27 mouse cellular contexts compared by ENCODE assay signal in the genomic region with DNA sequence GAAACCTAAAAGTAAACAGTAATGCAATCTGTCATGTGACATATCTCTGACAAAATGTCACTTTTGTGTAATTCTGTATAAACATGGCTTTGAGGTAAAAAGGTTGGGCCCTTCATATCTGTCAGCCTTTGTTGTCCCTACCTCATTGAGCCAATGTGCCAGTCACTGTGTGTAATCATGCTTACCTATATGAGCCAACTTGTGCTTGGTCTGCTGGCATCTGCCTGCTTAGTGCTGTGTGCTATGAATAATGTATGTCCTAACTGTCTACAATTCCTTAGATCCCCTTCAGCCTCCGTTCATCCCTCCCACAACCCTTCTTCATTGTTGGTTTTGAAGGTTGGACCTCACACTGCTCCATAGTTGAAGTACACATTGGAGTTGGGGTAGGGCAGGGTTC.
"Had no signal": no experiment of that assay in that cellular context is flagged by ENCODE, and none has a peak within 500 bp of the region (broad histone marks: within the 10 kb centered on the region; RNA-seq: fewer than 3 reads in every experiment).

No protein-coding gene starts in this region.

- ATAC-seq: forebrain, embryonic 14.5 days; forebrain, postnatal 0 days had no signal

- H3K4me2 ChIP-seq: embryonic facial prominence, embryonic 12.5 days; embryonic facial prominence, embryonic 13.5 days; embryonic facial prominence, embryonic 15.5 days; forebrain, embryonic 12.5 days; heart, embryonic 11.5 days had no signal

- DNase-seq: cerebellum, adult 2 months; cerebellum, adult 8-10 months; cerebellum, adult 9-10 months; cerebellum, adult 9-11 months; cerebellum, postnatal 10 days; cerebellum, postnatal 14 days; cerebellum, postnatal 25 days; cerebellum, postnatal 36 days; embryo, embryonic 11 days; forebrain, postnatal 0 days; gastrocnemius, adult 2 months; gastrocnemius, postnatal 10 days; gastrocnemius, postnatal 14 days; gastrocnemius, postnatal 25 days; gastrocnemius, postnatal 36 days; heart, adult 18-20 months; heart, adult 2 months had no signal

- H3K27me3 ChIP-seq: embryonic facial prominence, embryonic 12.5 days; embryonic facial prominence, embryonic 13.5 days; embryonic facial prominence, embryonic 15.5 days; forebrain, embryonic 12.5 days had no signal

- H3K9me3 ChIP-seq: embryonic facial prominence, embryonic 10.5 days; embryonic facial prominence, embryonic 12.5 days; embryonic facial prominence, embryonic 13.5 days; embryonic facial prominence, embryonic 15.5 days; forebrain, embryonic 10.5 days; forebrain, embryonic 12.5 days; heart, embryonic 10.5 days had no signal

- H3K9ac ChIP-seq: embryonic facial prominence, embryonic 12.5 days; embryonic facial prominence, embryonic 13.5 days; embryonic facial prominence, embryonic 15.5 days; forebrain, embryonic 12.5 days; forebrain, postnatal 0 days had no signal

- H3K27ac ChIP-seq: embryonic facial prominence, embryonic 10.5 days; embryonic facial prominence, embryonic 12.5 days; embryonic facial prominence, embryonic 13.5 days; embryonic facial prominence, embryonic 15.5 days; forebrain, embryonic 10.5 days; forebrain, embryonic 12.5 days; gastrocnemius, adult 2 months; heart, adult 2 months; heart, embryonic 10.5 days had no signal

- H3K4me1 ChIP-seq: embryonic facial prominence, embryonic 10.5 days; embryonic facial prominence, embryonic 12.5 days; embryonic facial prominence, embryonic 13.5 days; embryonic facial prominence, embryonic 15.5 days; forebrain, embryonic 10.5 days; forebrain, embryonic 12.5 days; heart, embryonic 10.5 days had no signal

- H3K4me3 ChIP-seq: embryonic facial prominence, embryonic 10.5 days; embryonic facial prominence, embryonic 12.5 days; embryonic facial prominence, embryonic 13.5 days; embryonic facial prominence, embryonic 15.5 days; erythroblast, embryonic 14.5 days; forebrain, embryonic 10.5 days; forebrain, embryonic 12.5 days; gastrocnemius, adult 2 months; heart, adult 2 months; heart, embryonic 10.5 days had no signal

- H3K36me3 ChIP-seq: embryonic facial prominence, embryonic 10.5 days; embryonic facial prominence, embryonic 12.5 days; embryonic facial prominence, embryonic 13.5 days; embryonic facial prominence, embryonic 15.5 days; forebrain, embryonic 10.5 days; forebrain, embryonic 12.5 days; heart, embryonic 10.5 days had no signal
